Mouse (Mus musculus): Measurements from ENCODE around the gene Zfp831.

GRCm38 (mm10) chr2:174701351-174701750 lies 58.0 kb downstream of the Zfp831 start:
- no peak for TF ChIP-seq CTCF (IDR thresholded peaks at IDR 0.05; ENCODE audit: low read depth)
- no peak for TF ChIP-seq EP300 (IDR thresholded peaks at IDR 0.05; ENCODE audit: low read depth)

Measured in liver, embryonic 14.5 days (tissue).